Comparison of ENCODE assay signal across 8 mouse cellular contexts in genomic region chr6:99810974-99811798, GRCm38 (mm10).
DNase-seq lines count a peak whose midpoint lies in the region; ATAC-seq and TF ChIP-seq lines count a peak whose summit lies in the region.

No protein-coding gene starts in this region.

- TF ChIP-seq POLR2A in limb, embryonic 14.5 days (IDR thresholded peaks at IDR 0.05; ENCODE audit: borderline replicate concordance, extremely low read depth, insufficient read depth, insufficient read length), result no peak

- no peaks in the 10 kb centered on the region for H3K36me3 ChIP-seq in limb, embryonic 14.5 days (ENCODE audit: control insufficient read depth, insufficient read depth, low read length)
- H3K36me3 ChIP-seq in stomach, embryonic 14.5 days (ENCODE audit: control insufficient read depth, insufficient read depth, low read length), result no peaks in the 10 kb centered on the region
- H3K36me3 ChIP-seq in midbrain, embryonic 10.5 days, result no peaks in the 10 kb centered on the region

- no peak overlapping the region for H3K9ac ChIP-seq in limb, embryonic 14.5 days (ENCODE audit: low read depth, low read length, severe bottlenecking)
- H3K9ac ChIP-seq in stomach, embryonic 14.5 days (replicated peaks; ENCODE audit: low read depth, low read length), result no peak overlapping the region

- H3K9me3 ChIP-seq in limb, embryonic 14.5 days (ENCODE audit: control insufficient read depth, low read length), result no peaks in the 10 kb centered on the region
- 0 out of 2 replicates have a peak, but pooled peaks cover 3% of the 10 kb centered on the region for H3K9me3 ChIP-seq in stomach, embryonic 14.5 days (ENCODE audit: control insufficient read depth, low read depth, low read length)
- no peaks in the 10 kb centered on the region for H3K9me3 ChIP-seq in midbrain, embryonic 10.5 days (replicated peaks)

- 50% methylated on average over 9 of the region's 9 CpGs for WGBS in limb, embryonic 14.5 days
- 59% methylated on average over 9 of the region's 9 CpGs for WGBS in stomach, embryonic 14.5 days
- 82% methylated on average over 9 of the region's 9 CpGs for WGBS in midbrain, embryonic 10.5 days

- no peak overlapping the region; the same call in 1 of the 2 replicates for H3K27ac ChIP-seq in limb, embryonic 14.5 days (replicated peaks; ENCODE audit: low read depth, low read length)
- H3K27ac ChIP-seq in stomach, embryonic 14.5 days (ENCODE audit: low read length), result no peak overlapping the region
- no peak overlapping the region for H3K27ac ChIP-seq in midbrain, embryonic 10.5 days (replicated peaks)

- H3K4me1 ChIP-seq in limb, embryonic 14.5 days (ENCODE audit: control insufficient read depth, insufficient read depth, low read length), result peaks cover 19% of the 10 kb centered on the region
- H3K4me1 ChIP-seq in stomach, embryonic 14.5 days (ENCODE audit: control insufficient read depth, insufficient read depth, low read length), result peaks cover 7% of the 10 kb centered on the region; the same call in 1 of the 2 replicates
- H3K4me1 ChIP-seq in midbrain, embryonic 10.5 days, result peaks cover 4% of the 10 kb centered on the region

- no peak overlapping the region for H3K4me2 ChIP-seq in limb, embryonic 14.5 days (replicated peaks; ENCODE audit: low read depth, low read length, severe bottlenecking)
- no peak overlapping the region for H3K4me2 ChIP-seq in stomach, embryonic 14.5 days (replicated peaks; ENCODE audit: low read depth, low read length)

- ATAC-seq in limb, embryonic 14.5 days (ENCODE audit: low FRiP score, low read depth), result peak; percentile 57; the same call in 1 of the 2 replicates
- peak; percentile 23; the same call in 1 of the 2 replicates for ATAC-seq in stomach, embryonic 14.5 days (ENCODE audit: insufficient number of reproducible peaks, insufficient read depth, low FRiP score, low read depth)

- H3K27me3 ChIP-seq in limb, embryonic 14.5 days (ENCODE audit: control insufficient read depth, insufficient read depth, low read length), result no peaks in the 10 kb centered on the region
- no peaks in the 10 kb centered on the region for H3K27me3 ChIP-seq in stomach, embryonic 14.5 days (ENCODE audit: control insufficient read depth, insufficient read depth, low read length)
- peaks cover 21% of the 10 kb centered on the region for H3K27me3 ChIP-seq in midbrain, embryonic 10.5 days (ENCODE audit: low read depth, poor library complexity, severe bottlenecking)

- peak; percentile 6 for DNase-seq in cerebellum, adult 9-10 months
- DNase-seq in cerebellum, adult 11-12 months, result no peak
- DNase-seq in ES-CJ7 (ENCODE audit: low read depth, low spot score), result peak; percentile 23
- DNase-seq in frontal cortex, postnatal 10 days (ENCODE audit: low spot score in 2 of 2), result peak; percentile 51 to 52
- DNase-seq in induced T-regulatory cell, adult 2 months (ENCODE audit: low read depth), result peak; percentile 11
- peak; percentile 85 for DNase-seq in limb, embryonic 14.5 days (ENCODE audit: low spot score)
- no peak for DNase-seq in midbrain, embryonic 10.5 days (ENCODE audit: low spot score)

- no peak overlapping the region for H3K4me3 ChIP-seq in limb, embryonic 14.5 days (replicated peaks; ENCODE audit: low read length)
- no peak overlapping the region for H3K4me3 ChIP-seq in stomach, embryonic 14.5 days (ENCODE audit: low read depth, low read length)
- H3K4me3 ChIP-seq in midbrain, embryonic 10.5 days, result no peak overlapping the region

Comparison
In these comparisons a context has a peak if more than half of its experiments do, and no peak if none do; other contexts are left out.
1. DNase-seq: peak in cerebellum, adult 9-10 months (single experiment), ES-CJ7 (single experiment), frontal cortex, postnatal 10 days (2 of 2), induced T-regulatory cell, adult 2 months (single experiment) and limb, embryonic 14.5 days (single experiment); none in cerebellum, adult 11-12 months (single experiment) and midbrain, embryonic 10.5 days (single experiment).